Mouse (Mus musculus) layer of hippocampus, adult 18-20 months (tissue): ENCODE results near the gene Cubn. TPM values are rescaled to one million over a fixed set of nuclear protein-coding genes. Genes with fewer than 3 reads are reported as not detected.

Experiments used
- DNase-seq, 2 experiments: peaks; one replicate each; pipeline ENCODE4 v3.0.0; 2022; ENCODE audit warnings: low spot score in 2 of 2
- total RNA-seq, 2 experiments: library from RNA; stranded (reverse); gene quantifications; 2 replicates each; pipeline ENCODE4 v1.2.3; 2021

Cubn gene
- total RNA-seq, 2 experiments from 2014 or later: 0.10 to 0.15 TPM

- DNase-seq: no peak
These were observed 5.1 kb downstream of the Cubn start for GRCm38 (mm10) chr2:13486470-13486869.

DNA sequence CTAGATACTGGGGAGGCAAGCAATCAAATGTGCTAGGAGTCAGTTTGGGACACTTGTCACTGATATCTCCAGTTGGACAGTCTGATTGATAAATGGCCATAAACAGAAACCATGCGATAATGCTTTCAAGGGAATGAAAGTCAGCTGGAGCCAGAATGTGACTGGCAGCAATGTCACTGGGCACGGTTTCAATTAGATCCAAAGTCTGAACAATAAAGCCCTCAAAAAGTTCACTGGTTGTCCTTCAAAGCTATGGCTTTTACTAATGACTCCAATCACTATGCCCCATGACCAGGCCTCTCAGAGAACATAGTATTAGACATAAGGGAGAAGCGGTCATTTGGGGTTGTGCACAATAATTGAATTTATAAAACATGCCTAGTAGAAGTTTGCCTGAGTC, 7.0 kb downstream of the Cubn start:
- DNase-seq: no peak

DNA sequence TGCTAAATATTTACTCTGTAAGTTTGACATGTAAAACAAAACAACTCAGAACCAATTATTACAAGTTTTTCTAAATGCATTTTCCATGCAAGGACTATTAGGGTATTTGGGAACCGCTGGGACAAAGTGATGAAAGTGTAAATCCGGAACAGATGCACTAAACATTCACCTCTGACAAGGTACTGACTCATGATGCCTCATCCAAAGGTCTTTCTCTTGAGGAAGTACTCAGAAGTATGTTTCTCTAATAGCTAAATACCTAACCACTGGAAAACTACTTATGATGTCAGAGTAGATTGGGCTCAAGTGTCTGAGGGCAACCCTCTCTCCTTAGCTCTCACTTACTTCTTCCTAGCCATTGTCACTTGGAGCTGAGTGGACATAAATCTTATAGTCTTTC, 10.9 kb downstream of the Cubn start:
- no peak for DNase-seq

DNA sequence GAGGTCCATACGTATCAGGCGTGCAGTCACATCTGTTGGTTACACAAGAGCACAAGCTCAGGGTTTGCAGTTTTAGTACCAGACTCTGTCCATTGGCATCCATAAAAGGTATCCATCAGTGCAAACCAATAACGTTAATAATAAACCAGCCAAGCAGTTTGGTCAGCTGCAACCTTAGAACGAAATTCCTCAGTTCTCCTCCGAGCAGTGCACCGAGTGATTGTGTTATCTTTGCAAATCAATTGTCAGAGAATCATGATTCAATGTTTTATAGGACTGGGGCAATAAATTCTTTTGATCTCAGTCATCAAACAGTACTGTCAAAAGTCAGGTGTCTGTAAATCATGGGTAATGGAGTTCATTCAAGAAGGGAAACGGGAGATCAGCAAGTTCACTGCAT, 12.4 kb downstream of the Cubn start:
- no peak for DNase-seq

DNA sequence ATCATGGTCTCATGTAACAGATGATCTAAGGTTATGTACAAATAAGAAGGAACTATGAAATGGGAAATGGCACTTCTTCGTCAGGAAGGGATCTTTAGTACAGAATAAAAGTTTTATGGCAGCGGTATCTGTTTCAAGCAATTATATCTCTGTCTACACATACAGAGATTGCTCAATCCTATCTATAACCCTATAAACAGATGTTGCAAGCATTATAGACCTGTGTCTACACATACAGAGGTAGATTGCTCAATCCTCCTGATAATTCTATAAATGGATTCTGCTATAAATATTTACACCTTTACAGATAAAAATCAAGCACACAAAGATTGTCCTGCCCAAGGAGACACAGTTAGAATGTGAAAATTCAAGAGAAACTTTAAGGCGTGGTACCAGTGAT, 21.5 kb downstream of the Cubn start:
- no peak for DNase-seq

GRCm38 (mm10) chr2:13469641-13470040, 22.0 kb downstream of the Cubn start:
- DNase-seq: no peak

DNA sequence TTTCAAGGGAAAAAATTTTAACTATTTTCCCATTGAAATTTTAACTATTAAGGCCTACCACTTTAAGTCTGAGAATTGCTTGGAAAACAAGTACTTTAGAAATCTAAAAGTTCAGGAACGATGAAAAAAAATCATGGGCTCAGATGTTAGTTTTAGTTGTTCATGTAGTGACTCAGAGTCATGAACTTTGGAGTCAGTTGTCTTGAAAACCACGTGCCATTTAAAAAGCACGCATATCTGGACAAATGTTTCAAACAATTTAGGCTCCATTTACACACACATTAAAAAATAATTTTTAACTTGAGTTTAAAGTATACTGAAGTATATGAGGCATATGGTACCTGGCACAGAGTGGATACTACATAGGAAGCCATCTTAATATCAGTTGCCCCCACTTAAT, 24.9 kb downstream of the Cubn start:
- DNase-seq: no peak

DNA sequence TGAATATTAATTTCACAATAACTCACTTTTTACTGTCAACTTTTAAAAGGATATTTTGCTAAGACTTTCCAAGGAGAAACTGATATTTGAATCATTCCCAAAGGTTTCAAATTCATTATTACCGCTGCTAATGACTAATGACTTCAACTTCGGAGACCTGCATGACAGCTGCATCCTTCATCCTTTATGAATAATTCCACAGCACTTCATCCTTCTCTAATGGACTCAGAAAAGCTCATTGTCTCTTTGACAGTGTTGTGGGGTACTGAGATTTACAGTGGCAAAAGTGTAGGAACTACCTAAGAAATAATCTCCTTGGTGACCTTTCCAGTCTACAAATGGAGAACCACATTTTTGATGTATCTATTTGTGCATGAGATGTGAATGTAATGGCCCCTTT, 33.5 kb downstream of the Cubn start:
- DNase-seq: no peak

GRCm38 (mm10) chr2:13456821-13457220, 34.8 kb downstream of the Cubn start:
- no peak for DNase-seq

DNA sequence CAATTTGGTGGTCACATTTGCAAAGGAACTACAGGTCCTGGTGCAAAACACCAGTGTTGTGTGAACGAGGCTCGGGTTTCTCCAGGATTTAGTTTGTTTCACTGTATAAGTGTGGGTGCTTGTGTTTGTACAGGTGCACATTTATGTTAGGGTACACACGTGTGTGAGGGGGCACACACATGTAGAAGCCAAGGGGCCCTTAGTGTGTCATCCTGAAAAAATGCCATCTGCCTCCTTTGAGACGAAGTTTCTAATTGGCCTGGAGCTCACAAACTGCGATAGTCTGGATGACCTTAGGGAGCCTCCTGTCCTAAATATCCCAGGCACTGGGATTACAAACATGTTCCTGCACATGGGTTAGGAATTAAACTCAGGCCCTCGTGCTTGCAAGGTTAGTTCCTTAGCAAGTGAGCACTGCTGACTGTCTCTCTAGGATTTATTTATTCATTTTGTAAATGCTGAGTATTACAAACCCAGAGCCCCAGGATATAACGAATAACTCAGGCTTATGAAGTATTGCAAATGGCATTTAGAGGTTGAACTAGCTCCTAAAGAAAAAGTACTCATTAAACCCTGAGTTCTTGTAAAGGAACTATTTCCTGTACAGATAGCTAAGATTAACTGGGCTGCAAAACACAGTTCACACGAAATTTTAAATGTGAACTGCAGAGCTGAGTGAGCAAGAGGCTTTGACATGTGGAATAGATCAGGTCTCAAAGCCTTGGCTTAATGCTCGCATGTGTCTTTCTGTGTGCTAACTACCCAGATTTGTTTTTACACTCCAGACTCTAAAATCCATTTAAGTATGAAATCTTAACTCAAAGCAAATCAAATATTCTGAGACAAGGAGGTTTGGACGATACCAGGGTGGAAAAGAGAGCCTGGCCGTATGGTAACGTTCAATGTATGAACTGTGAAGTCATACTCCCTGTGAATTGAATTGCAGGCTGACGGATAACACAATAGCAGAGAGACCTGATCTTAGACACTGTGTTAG, 39.8 kb downstream of the Cubn start:
- DNase-seq: no peak

- DNase-seq: no peak
These were observed 40.7 kb downstream of the Cubn start for GRCm38 (mm10) chr2:13450895-13451294.

GRCm38 (mm10) chr2:13450470-13450869, 41.1 kb downstream of the Cubn start:
- no peak for DNase-seq

DNA sequence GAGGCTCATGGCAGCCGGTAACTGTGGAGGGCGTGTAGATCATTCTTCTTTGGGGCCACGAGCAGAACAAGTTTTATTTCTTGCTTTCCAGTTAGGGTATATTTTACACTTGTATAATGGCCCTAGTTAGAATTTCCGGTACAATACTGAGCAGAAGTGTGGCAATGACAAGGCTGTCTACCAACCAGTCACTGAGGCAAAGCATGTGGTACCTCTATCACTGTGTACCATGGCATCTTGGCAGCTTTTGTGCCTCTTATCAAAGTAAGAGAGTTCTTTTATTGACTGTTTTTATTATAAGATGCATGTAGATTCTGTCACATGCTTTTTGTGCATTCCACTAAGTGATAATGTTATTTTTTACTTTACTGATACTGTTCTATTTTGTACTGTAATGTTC, 46.5 kb downstream of the Cubn start:
- no peak for DNase-seq

GRCm38 (mm10) chr2:13438983-13439382, 52.6 kb downstream of the Cubn start:
- DNase-seq: no peak

DNA sequence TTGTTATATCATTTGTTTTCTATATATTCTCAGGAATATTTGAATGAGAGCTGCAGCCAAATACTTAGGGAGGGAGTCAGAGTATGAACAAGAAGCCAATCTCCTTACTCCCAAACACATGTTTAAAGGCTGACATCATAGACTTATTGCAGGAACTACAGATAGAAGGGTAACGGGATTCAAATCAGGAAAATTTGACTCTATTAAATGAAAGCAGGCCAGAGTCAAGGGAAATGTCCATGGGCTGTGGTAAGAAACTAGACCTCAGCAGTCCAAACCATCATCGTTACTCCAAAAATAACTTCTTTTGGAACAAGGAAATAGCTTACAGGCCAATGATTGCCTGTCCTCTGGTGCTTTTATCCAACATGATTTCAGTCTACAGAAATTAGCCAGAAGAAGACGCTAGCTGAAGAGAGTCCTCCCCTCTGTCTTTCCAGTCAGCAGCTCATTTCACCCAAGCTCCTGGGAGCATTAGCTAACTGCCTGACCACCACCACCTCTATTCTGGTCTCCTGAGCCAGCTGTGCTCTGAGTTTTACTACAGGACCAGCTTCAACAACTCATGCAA, 53.3 kb downstream of the Cubn start:
- no peak for DNase-seq

GRCm38 (mm10) chr2:13432002-13432401, 59.6 kb downstream of the Cubn start:
- DNase-seq: no peak

DNA sequence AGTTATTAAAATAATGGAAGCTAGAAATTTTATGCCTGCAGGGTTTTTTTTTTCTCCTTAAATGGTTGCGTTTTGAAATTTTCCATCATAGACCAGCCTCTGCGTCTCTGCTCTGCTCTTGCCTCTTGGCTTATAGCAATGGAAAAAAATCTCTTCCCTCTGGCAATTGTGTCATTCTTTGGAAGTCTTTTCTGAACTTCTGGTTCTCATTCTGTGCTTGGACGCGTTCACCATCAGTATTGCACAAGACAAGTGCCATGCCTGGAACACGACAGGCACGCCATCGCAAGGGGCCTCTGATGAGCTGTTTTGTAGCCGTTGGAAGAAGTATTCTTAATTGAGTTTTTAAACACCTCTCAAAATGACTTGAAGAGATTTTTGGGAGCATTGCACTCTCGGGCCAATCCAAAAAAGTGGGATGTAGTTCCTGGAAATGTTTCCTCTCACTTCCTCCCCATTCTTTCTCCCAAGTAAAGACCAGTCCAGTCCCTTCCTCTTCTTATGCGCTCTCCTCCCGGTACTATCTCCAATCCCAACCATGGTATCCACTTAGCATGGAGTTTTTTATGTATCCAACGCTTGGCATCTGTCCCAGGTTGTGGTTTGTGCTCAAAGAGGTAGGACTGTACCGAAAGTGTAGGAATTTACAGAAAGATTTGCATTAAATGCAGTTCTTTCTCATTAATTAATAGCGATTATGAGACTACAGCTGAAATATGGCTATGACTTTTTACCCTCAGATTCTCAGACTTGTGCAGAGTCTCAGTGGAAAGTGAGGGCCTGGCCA, 69.4 kb downstream of the Cubn start:
- DNase-seq: no peak

DNA sequence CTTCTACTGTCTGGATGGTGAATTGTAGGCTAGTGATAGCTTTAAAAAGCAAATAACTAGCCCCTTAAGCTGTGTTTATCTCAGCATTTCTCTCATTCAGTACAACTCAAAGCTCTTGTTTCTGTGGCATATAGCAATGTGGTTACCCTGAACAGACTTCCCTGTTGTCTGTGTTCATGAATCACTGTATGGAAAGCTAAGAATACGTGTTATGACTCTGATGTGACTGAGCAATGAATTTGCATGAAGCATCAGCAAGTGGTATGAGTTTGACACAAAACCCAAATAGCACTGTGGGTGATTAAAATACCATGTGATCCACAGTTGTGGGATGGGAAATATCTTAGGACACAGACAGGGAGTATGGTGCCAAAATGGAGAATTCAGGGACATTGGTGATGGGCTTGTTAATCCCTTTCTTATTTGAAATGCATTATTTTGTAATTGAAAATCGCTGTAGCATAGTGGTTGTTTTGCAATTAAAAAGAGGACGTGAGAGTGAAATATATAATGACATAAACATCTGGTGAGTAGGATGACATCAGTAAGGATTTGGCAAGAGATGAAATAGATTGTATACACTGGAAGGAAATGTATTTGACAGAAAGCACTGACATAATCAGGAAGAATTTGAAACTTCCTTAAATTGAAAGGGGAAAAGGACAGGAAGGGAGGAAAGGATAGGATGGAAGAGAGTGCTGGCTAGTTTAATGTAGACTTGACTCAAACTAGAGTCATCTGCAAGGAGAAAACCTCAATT, 74.7 kb downstream of the Cubn start:
- no peak for DNase-seq

GRCm38 (mm10) chr2:13413520-13414178, 78.0 kb downstream of the Cubn start:
- no peak for DNase-seq

GRCm38 (mm10) chr2:13410660-13411059, 81.0 kb downstream of the Cubn start:
- no peak for DNase-seq
